Mouse (Mus musculus) layer of hippocampus, adult 2 months (tissue): Measurements from ENCODE around the gene Ninj1. TPM values are rescaled to one million over a fixed set of nuclear protein-coding genes. Genes with fewer than 3 reads are reported as not detected.

Source experiments
- DNase-seq, 2 experiments: peaks; one replicate each; pipeline ENCODE4 v3.0.0; 2022; ENCODE audit warnings: low spot score in 2 of 2
- H3K27ac ChIP-seq: fragments of 200-600 bp; 2 replicates; pipeline ENCODE4 v1.8.1; 2022
- H3K4me3 ChIP-seq: fragments of 200-600 bp; 2 replicates; pipeline ENCODE4 v1.8.1; 2022; ENCODE audit warnings: mild to moderate bottlenecking
- CTCF ChIP-seq: fragments of 200-600 bp; conservative IDR thresholded peaks from 2 replicates; pipeline ENCODE4 v1.8.1; 2022; ENCODE audit warnings: antibody characterized with exemption, mild to moderate bottlenecking, moderate library complexity
- total RNA-seq, 2 experiments: library from RNA; stranded (reverse); gene quantifications; 2 replicates each; pipeline ENCODE4 v1.2.3; 2021

The Ninj1 gene
- total RNA-seq, 2 experiments from 2014 or later, result 17.9 to 20.3 TPM

GRCm38 (mm10) chr13:49154621-49155020, 32.7 kb upstream of the Ninj1 start:
- no peak for DNase-seq
- Histone ChIP-seq H3K27ac (no peak overlapping the region), H3K4me3 (no peak overlapping the region)
- TF ChIP-seq CTCF, result no peak

DNA sequence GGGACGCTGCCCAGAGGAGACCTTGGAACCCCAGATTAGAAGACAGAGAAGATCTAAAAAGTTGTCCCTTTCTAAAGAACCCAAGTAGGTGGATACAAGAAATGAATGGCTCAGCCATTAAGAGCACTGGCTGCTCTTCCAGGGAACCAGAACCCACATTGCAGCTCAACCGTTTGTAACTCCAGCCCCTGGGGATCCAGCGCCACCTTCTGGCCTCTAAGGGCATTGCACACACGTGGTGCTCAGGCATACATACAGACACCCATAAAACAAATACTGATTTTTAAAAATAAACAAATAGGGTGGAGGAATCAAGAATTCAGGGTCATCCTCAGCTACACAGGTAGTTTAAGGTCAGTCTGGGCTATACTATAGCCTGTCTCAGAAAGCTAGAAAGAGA, 30.6 kb upstream of the Ninj1 start:
- Histone ChIP-seq H3K27ac (no peak overlapping the region), H3K4me3 (no peak overlapping the region)
- TF ChIP-seq CTCF, result peak; percentile 66
- DNase-seq, result no peak

GRCm38 (mm10) chr13:49158040-49158713, 29.1 kb upstream of the Ninj1 start:
- no peak for DNase-seq
- no peak overlapping the region for H3K4me3 ChIP-seq
- H3K27ac ChIP-seq, result no peak overlapping the region
- no peak for TF ChIP-seq CTCF

GRCm38 (mm10) chr13:49161236-49161635, 26.0 kb upstream of the Ninj1 start:
- DNase-seq, result no peak
- Histone ChIP-seq H3K27ac (no peak overlapping the region), H3K4me3 (no peak overlapping the region)
- TF ChIP-seq CTCF, result 0 out of 2 replicates have a peak, but pooled peaks have one; percentile 4

DNA sequence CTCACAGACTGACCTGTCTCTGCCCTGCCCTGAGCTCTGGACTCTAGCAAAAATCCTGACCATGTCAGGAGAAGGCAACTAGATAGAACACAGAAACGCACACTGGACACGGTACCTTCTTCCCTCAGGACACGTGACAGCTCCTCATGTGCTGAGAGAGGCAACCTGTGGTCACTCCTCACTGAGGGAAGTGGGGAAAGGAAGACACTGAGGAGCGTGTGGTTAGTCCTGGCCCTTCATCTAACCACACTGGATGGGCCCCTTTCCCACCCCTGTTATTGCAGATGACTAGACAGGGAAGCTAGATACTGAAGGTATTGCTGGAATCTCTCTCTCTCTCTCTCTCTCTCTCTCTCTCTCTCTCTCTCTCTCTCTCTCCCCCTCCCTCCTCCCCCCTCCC, 24.6 kb upstream of the Ninj1 start:
- TF ChIP-seq CTCF, result no peak
- DNase-seq, result no peak
- Histone ChIP-seq H3K4me3 (no peak overlapping the region), H3K27ac (no peak overlapping the region)

- no peak overlapping the region for H3K27ac ChIP-seq
- DNase-seq, result no peak
- no peak overlapping the region for H3K4me3 ChIP-seq
- no peak for TF ChIP-seq CTCF
Measured at GRCm38 (mm10) chr13:49163645-49164044, 23.6 kb upstream of the Ninj1 start.

DNA sequence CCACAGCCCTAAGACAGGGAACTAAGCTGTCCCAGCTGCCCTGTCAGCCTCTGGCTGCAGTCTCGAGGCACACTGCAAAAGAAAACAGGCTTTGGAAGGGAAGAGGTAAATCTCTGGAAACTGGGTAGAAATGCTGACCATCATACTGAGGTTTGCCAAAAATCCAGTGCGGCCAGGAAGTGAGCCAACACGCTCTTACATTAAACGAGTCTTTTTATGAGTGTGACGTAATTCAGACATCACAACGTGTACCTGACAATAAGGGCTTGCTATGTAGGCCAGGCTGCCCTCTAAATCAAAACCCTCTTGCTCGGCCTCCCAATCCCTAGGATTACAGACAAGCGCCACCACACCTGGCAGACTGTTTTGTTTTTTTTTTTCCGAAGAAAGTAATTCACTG, 20.2 kb upstream of the Ninj1 start:
- no peak for TF ChIP-seq CTCF
- no peak for DNase-seq
- Histone ChIP-seq H3K4me3 (no peak overlapping the region), H3K27ac (no peak overlapping the region)

- peak; percentile 99 for TF ChIP-seq CTCF
- H3K27ac ChIP-seq, result no peak overlapping the region
- peak; percentile 72 to 92 for DNase-seq
- H3K4me3 ChIP-seq, result no peak overlapping the region
Measured at GRCm38 (mm10) chr13:49169448-49170207, 17.7 kb upstream of the Ninj1 start.

GRCm38 (mm10) chr13:49170623-49171022, 16.7 kb upstream of the Ninj1 start:
- no peak for TF ChIP-seq CTCF
- no peak overlapping the region for H3K4me3 ChIP-seq
- no peak for DNase-seq
- H3K27ac ChIP-seq, result no peak overlapping the region

- no peak overlapping the region for H3K4me3 ChIP-seq
- no peak for TF ChIP-seq CTCF
- no peak for DNase-seq
- H3K27ac ChIP-seq, result no peak overlapping the region
Measured at GRCm38 (mm10) chr13:49171729-49172128, 15.6 kb upstream of the Ninj1 start.

GRCm38 (mm10) chr13:49172335-49172734, 14.9 kb upstream of the Ninj1 start:
- DNase-seq, result peak; percentile 33 to 38
- Histone ChIP-seq H3K4me3 (no peak overlapping the region), H3K27ac (0 out of 2 replicates have a peak overlapping the region, but pooled peaks have one; percentile 7)
- no peak for TF ChIP-seq CTCF

- DNase-seq, result peak; percentile 74 to 88
- peak; percentile 95 for TF ChIP-seq CTCF
- Histone ChIP-seq H3K4me3 (no peak overlapping the region), H3K27ac (no peak overlapping the region)
Measured at GRCm38 (mm10) chr13:49172971-49173596, 14.2 kb upstream of the Ninj1 start.

- DNase-seq, result no peak
- Histone ChIP-seq H3K4me3 (no peak overlapping the region), H3K27ac (no peak overlapping the region)
- TF ChIP-seq CTCF, result no peak
Measured at GRCm38 (mm10) chr13:49175509-49175908, 11.8 kb upstream of the Ninj1 start.
